Mouse (Mus musculus): Measurements from ENCODE around the gene Sox12. TPM values are rescaled to one million over a fixed set of nuclear protein-coding genes. Genes with fewer than 3 reads are reported as not detected.
A peak's percentile ranks its signal among the peaks of the same experiment; 100 is the strongest.

The Sox12 gene
- polyA plus RNA-seq, 2 experiments: 1.4 to 4.4 TPM

DNA sequence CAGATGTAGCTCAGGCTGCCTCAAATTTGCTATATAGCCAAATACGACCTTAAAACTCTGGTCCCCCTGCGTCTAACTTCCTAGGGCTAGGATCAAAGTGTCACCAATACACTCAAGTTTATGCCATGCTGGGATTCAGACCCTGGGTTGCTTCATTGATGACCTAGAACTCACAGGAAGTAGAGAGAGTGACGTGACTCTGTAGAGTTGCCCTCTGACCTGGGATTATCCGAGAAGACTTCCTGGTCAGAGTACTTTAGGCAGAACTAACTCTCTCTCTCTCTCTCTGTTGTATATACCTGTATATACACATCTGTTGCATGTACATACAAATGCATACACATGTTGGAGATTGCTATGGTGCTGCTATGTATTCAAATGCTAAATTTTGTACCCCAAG is 25.2 kb downstream of the Sox12 start:
- no peaks in the 10 kb centered on the region for H3K9me3 ChIP-seq (ENCODE audit: control insufficient read depth, low read length)
- 43% methylated on average over 4 of the region's 4 CpGs for WGBS (ENCODE audit: insufficient replicate concordance)
- no peak for ATAC-seq (ENCODE audit: insufficient read depth)

DNA sequence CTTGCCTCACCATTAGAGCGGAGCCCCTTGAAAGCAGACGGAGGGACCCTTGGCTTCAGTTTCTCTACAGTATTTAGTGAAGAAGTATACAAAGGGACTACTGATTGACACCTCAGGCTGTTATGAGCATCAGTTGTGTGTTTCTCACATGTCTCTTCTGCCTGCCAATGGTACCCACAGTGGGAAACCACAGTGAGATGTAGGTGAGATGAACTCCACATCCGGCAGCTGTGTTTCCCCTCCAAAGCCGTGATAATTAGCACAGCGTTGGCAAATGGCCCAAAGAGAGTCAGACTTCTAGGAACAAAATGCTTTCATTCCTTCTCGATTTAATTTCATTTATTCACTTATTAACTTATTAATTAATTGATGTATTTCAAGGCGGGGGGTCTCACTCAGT is 25.8 kb downstream of the Sox12 start:
- ATAC-seq (ENCODE audit: insufficient read depth): no peak
- peaks cover 25% of the 10 kb centered on the region for H3K27me3 ChIP-seq (ENCODE audit: control insufficient read depth, insufficient read depth, low read length)
- H3K9ac ChIP-seq (replicated peaks): no peak overlapping the region
- H3K9me3 ChIP-seq (ENCODE audit: control insufficient read depth, low read length): no peaks in the 10 kb centered on the region
- H3K4me3 ChIP-seq (ENCODE audit: insufficient read depth in 1 of 2, low read depth in 2 of 2, low read length in 2 of 2): no peak overlapping the region
- H3K27ac ChIP-seq: no peak overlapping the region
- H3K4me2 ChIP-seq (ENCODE audit: low read depth): no peak overlapping the region
- peaks cover 0 to 5% of the 10 kb centered on the region in 2 experiments; a peak in 3 of 4 replicates for H3K4me1 ChIP-seq (replicated peaks; ENCODE audit: control insufficient read depth in 2 of 2, insufficient read depth in 2 of 2, low read length in 1 of 2)
- 58% methylated on average over 7 of the region's 7 CpGs for WGBS (ENCODE audit: insufficient replicate concordance)
- no peaks in the 10 kb centered on the region for H3K36me3 ChIP-seq (replicated peaks; ENCODE audit: control insufficient read depth, insufficient read depth, low read depth)
- DNase-seq (ENCODE audit: low read depth in 3 of 3, low spot score in 3 of 3): no peak
- TF ChIP-seq CTCF (IDR thresholded peaks at IDR 0.05; ENCODE audit: low read depth): no peak
- no peak for TF ChIP-seq EP300 (IDR thresholded peaks at IDR 0.05; ENCODE audit: low read depth)

More for the DNA sequence above, 25.2 kb downstream of the Sox12 start:
- TF ChIP-seq EP300 (IDR thresholded peaks at IDR 0.05; ENCODE audit: low read depth) (no peak), CTCF (IDR thresholded peaks at IDR 0.05; ENCODE audit: low read depth) (no peak)
- Histone ChIP-seq H3K27me3 (ENCODE audit: control insufficient read depth, insufficient read depth, low read length) (peaks cover 28% of the 10 kb centered on the region), H3K4me3 (ENCODE audit: insufficient read depth in 1 of 2, low read depth in 2 of 2, low read length in 2 of 2) (no peak overlapping the region), H3K36me3 (replicated peaks; ENCODE audit: control insufficient read depth, insufficient read depth, low read depth) (no peaks in the 10 kb centered on the region), H3K27ac (no peak overlapping the region), H3K9ac (replicated peaks) (no peak overlapping the region), H3K4me2 (ENCODE audit: low read depth) (no peak overlapping the region), H3K4me1 (replicated peaks; ENCODE audit: control insufficient read depth in 2 of 2, insufficient read depth in 2 of 2, low read length in 1 of 2) (peaks cover 0 to 5% of the 10 kb centered on the region in 2 experiments; a peak in 3 of 4 replicates)
- DNase-seq (ENCODE audit: low read depth in 3 of 3, low spot score in 3 of 3): no peak

DNA sequence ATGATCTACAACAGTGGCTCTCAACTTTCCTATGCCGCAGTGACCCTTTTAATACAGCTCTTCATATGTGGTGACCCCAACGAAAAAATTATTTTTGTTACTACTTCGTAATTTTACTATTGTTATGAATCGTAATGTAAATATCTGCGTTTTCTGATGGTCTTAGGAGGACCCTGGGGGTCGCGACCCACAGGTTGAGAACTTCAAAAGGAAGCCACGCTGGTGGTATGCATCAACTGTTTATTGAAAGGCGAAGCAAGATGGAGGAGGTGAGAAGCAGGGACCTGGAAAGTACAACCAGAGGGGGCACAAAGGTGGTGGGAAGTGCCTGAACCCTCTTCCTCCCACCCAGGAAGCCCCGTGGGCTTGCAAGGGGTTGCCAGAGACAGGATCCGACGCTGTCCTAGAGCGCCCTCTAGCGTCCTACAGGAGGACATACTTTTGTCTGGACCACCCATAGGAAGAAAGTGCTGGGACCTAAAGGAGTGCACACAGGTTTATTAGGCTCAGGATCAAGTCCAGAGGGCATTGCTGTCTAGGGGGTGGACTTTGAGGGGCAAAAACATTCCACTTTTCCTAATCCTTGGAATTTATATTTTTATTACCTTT is 29.2 kb downstream of the Sox12 start:
- H3K9me3 ChIP-seq (ENCODE audit: control insufficient read depth, low read length): no peaks in the 10 kb centered on the region
- no peak overlapping the region for H3K4me2 ChIP-seq (ENCODE audit: low read depth)
- ATAC-seq (ENCODE audit: insufficient read depth) (0 out of 2 replicates have a peak, but pooled peaks have one; percentile 16), DNase-seq (ENCODE audit: low read depth in 3 of 3, low spot score in 3 of 3) (peak; percentile 40 to 50 (median 48))
- H3K27ac ChIP-seq: no peak overlapping the region
- no peak overlapping the region for H3K4me3 ChIP-seq (ENCODE audit: insufficient read depth in 1 of 2, low read depth in 2 of 2, low read length in 2 of 2)
- peaks cover 0 to 1% of the 10 kb centered on the region in 2 experiments; a peak in 1 of 4 replicates for H3K4me1 ChIP-seq (replicated peaks; ENCODE audit: control insufficient read depth in 2 of 2, insufficient read depth in 2 of 2, low read length in 1 of 2)
- H3K27me3 ChIP-seq (ENCODE audit: control insufficient read depth, insufficient read depth, low read length): no peaks in the 10 kb centered on the region
- WGBS (ENCODE audit: insufficient replicate concordance): 20% methylated on average over 14 of the region's 14 CpGs
- no peak for TF ChIP-seq EP300 (IDR thresholded peaks at IDR 0.05; ENCODE audit: low read depth)
- peak; percentile 95 for TF ChIP-seq CTCF (IDR thresholded peaks at IDR 0.05; ENCODE audit: low read depth)
- no peak overlapping the region for H3K9ac ChIP-seq (replicated peaks)
- H3K36me3 ChIP-seq (replicated peaks; ENCODE audit: control insufficient read depth, insufficient read depth, low read depth): no peaks in the 10 kb centered on the region

DNA sequence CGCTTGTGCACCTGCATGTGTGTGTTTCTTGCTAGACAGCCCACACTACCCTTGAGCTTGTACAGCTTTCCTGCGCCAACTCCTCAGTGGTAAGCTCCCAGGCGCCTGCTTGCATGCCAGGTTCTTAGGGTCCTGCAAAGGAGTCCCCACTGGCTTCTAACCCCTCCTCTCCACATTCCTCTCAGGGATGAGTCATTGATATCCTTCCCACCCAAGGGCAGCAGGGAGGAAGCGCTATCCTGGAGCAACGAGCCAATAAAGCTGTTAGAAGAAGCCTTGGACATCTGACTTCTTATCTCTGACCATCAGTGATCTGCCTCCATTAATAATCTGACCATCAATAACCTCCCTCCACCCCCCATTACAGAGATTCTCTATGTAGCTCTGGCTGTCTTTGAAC is 29.9 kb downstream of the Sox12 start:
- Histone ChIP-seq H3K9ac (replicated peaks) (no peak overlapping the region), H3K9me3 (ENCODE audit: control insufficient read depth, low read length) (no peaks in the 10 kb centered on the region), H3K36me3 (replicated peaks; ENCODE audit: control insufficient read depth, insufficient read depth, low read depth) (no peaks in the 10 kb centered on the region), H3K4me1 (replicated peaks; ENCODE audit: control insufficient read depth in 2 of 2, insufficient read depth in 2 of 2, low read length in 1 of 2) (0 out of 4 replicates have a peak, but pooled peaks cover 0 to 3% of the 10 kb centered on the region in 2 experiments), H3K4me2 (ENCODE audit: low read depth) (no peak overlapping the region), H3K4me3 (ENCODE audit: insufficient read depth in 1 of 2, low read depth in 2 of 2, low read length in 2 of 2) (no peak overlapping the region), H3K27me3 (ENCODE audit: control insufficient read depth, insufficient read depth, low read length) (no peaks in the 10 kb centered on the region), H3K27ac (no peak overlapping the region)
- no peak for ATAC-seq (ENCODE audit: insufficient read depth)
- no peak for DNase-seq (ENCODE audit: low read depth in 3 of 3, low spot score in 3 of 3)
- 64% methylated on average over 5 of the region's 5 CpGs for WGBS (ENCODE audit: insufficient replicate concordance)
- TF ChIP-seq CTCF (IDR thresholded peaks at IDR 0.05; ENCODE audit: low read depth) (no peak), EP300 (IDR thresholded peaks at IDR 0.05; ENCODE audit: low read depth) (no peak)

DNA sequence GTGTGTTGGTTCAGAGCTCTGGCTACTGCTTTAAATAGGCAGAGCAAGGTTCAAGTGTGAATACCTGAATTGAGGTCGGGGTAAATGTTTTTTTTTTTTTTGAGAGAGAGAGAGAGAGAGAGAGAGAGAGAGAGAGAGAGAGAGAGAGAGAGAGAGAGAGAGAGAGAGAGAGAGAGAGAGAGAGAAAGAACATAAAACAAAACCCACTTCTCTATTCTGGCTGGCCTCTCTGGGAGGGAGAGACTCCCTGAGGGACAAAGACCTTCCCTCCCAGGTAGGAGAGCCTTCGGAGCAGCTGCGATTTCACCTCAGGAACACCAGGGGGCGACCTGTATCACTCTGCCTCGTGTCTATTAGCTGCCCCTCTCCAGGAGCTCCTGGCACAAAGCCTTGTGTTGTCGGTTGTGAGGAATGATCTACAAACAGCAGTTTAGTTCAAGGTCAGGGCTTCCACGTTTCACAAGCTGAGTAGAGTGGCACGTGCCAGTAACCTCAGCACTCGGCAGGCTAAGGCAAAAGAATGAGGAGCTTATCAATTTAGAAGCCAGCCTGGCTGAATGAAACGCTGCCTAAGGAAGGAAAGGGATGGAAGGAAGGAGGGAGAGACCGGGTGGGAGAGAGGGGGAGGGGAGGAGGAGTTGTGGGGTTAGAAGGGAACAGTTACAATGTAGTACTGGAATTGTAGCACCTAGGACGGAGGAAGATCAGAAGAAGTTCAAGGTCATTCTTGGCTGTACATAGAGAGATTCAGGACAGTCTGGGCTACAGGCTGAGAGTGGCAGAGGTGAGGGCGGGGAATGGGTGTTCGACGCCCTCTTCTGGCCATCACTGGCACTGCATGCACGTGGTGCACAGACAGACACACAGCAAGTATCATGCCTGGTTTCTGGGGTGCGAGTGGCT is 34.4 kb downstream of the Sox12 start:
- 0 out of 4 replicates have a peak overlapping the region, but pooled peaks of 1 of the 2 experiments have one; percentile 29 for H3K4me3 ChIP-seq (ENCODE audit: insufficient read depth in 1 of 2, low read depth in 2 of 2, low read length in 2 of 2)
- H3K9ac ChIP-seq (replicated peaks): no peak overlapping the region

More for the DNA sequence above, 34.4 kb downstream of the Sox12 start:
- H3K36me3 ChIP-seq (replicated peaks; ENCODE audit: control insufficient read depth, insufficient read depth, low read depth): no peaks in the 10 kb centered on the region
- H3K27me3 ChIP-seq (ENCODE audit: control insufficient read depth, insufficient read depth, low read length): no peaks in the 10 kb centered on the region
- DNase-seq (ENCODE audit: low read depth in 3 of 3, low spot score in 3 of 3) (peak; percentile 53 to 60 (median 59)), ATAC-seq (ENCODE audit: insufficient read depth) (peak; percentile 81)
- peaks cover 0 to 7% of the 10 kb centered on the region in 2 experiments; a peak in 1 of 4 replicates for H3K4me1 ChIP-seq (replicated peaks; ENCODE audit: control insufficient read depth in 2 of 2, insufficient read depth in 2 of 2, low read length in 1 of 2)
- TF ChIP-seq EP300 (IDR thresholded peaks at IDR 0.05; ENCODE audit: low read depth): no peak
- peak; percentile 93 for TF ChIP-seq CTCF (IDR thresholded peaks at IDR 0.05; ENCODE audit: low read depth)
- H3K9me3 ChIP-seq (ENCODE audit: control insufficient read depth, low read length): no peaks in the 10 kb centered on the region
- no peak overlapping the region for H3K27ac ChIP-seq
- peak overlapping the region; percentile 32 for H3K4me2 ChIP-seq (ENCODE audit: low read depth)
- 7% methylated on average over 17 of the region's 17 CpGs for WGBS (ENCODE audit: insufficient replicate concordance)

All from liver, embryonic 14.5 days (tissue).